Mouse (Mus musculus) testis, postnatal 10 days (tissue): Measurements from ENCODE around the gene N4bp3.

Experiments
- DNase-seq: peaks from one replicate; pipeline ENCODE4 v3.0.0; 2021; ENCODE audit warnings: low spot score

The N4bp3 gene

DNA sequence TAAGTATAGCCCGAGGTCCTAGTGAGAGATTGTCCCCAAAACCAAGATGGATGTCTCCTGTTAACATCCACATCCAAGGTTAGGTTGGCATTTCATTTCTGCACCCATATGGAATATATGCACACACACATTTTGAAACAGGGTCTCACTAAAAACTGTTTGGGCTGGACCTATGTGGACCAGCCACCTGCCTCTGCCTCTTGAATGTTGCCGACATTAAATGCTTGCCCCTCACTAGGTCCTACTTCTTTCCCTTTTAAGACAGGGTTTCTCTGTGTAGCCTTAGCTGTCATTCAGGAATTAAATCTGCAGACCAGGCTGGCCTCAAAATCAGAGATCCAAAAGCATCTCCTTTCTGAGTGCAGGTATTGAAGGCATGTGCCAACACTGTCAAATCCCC lies 53.1 kb downstream of the N4bp3 start:
- DNase-seq, result no peak

DNA sequence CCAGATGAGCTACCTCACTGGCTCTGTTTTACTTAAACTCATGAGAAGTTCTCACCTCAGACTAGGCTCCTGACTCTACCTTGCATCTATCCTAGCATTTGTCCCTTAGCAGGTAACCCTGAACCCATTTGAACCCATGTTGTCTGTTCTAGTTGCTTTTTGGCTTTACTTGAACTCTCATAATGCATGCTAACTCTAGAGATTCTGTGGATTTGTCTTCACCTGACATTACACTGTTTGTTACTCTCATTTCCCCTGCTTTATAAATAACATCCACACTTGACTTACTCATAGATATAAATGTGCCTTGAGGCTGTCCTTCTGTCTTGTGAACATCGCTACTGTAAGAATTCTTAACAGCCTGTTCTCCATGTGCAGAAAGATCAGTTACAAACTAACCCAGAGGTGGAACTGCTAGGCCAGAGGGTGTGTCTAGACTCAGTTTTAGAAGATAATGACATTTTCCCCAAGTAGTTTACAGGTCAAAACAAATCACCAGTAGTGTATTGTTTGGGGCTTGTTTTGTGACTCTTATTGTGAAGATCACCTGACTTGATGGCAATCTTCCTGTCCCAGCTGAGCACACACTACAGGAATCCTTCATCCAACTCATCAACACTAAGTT lies 55.1 kb downstream of the N4bp3 start:
- DNase-seq, result no peak

DNA sequence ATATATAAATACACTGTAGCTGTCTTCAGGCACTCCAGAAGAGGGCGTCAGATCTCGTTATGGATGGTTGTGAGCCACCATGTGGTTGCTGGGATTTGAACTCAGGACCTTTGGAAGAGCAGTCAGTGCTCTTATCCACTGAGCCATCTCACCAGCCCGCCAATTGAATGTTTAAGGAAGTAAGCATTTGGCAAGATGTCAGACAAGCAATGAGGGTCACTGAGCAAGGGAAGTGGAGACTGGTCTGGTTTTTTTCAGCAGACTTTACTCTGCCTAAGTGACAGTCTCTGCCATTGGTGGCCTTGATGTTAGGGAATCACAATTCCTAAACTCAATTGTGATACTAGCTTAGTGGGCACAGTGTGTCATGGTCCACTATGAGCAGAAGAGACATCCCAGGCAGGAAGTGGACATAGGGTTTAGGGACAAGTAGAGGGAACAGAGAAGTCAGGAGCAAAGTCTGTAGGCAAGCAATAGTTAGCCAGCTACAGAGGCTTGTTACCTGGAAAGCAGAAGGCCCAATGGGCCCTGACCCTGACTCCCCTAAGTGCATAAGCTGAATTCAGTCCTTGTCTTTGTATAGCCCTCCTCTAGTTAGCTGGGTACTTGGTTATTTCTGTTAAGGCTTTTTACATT lies 55.8 kb downstream of the N4bp3 start:
- no peak for DNase-seq

DNA sequence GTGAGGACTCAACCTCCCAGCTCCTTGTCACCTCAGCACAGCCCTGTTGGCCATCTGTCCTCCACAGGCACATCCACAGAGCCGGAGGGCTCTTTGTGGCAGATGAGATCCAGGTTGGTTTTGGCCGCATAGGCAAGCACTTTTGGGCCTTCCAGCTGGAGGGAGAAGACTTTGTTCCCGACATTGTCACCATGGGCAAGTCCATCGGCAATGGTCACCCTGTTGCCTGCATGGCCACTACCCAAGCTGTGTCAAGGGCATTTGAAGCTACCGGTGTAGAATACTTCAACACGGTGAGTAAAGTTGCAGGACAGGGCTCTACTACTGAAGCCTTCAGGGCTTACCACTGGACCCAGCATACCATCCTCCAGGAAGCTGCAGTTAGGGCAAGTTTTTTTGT lies 56.8 kb downstream of the N4bp3 start:
- DNase-seq, result no peak

DNA sequence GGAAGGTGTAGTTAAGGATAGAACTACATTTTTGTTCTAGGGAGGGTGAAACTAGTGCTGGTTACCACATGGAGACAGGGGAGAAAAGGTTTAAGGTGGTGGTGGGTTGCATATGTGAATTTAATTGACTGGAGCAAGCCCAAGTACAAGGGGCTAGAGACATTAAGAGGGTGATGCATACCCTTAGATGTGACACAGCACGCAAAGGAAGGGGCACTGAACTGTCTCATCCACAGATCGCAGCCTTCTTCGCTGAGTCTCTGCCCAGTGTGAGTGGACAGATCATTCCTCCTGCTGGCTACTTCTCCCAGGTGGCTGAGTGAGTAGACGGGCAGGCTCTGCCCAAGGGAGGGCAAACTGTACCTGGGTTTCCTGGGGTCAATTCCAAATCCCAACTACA lies 57.3 kb downstream of the N4bp3 start:
- no peak for DNase-seq
